Mouse (Mus musculus): ENCODE results near the gene Mnat1. TPM values are rescaled to one million over a fixed set of nuclear protein-coding genes. Genes with fewer than 3 reads are reported as not detected.
"Not testable (repeated sequence)": the region's sequence is repeated elsewhere in the genome, so short reads cannot be mapped to it uniquely, and the experiment has no call there.

Gene Mnat1
- polyA plus RNA-seq (2012), result 0.11 and 0.35 TPM in 2 replicates

DNA sequence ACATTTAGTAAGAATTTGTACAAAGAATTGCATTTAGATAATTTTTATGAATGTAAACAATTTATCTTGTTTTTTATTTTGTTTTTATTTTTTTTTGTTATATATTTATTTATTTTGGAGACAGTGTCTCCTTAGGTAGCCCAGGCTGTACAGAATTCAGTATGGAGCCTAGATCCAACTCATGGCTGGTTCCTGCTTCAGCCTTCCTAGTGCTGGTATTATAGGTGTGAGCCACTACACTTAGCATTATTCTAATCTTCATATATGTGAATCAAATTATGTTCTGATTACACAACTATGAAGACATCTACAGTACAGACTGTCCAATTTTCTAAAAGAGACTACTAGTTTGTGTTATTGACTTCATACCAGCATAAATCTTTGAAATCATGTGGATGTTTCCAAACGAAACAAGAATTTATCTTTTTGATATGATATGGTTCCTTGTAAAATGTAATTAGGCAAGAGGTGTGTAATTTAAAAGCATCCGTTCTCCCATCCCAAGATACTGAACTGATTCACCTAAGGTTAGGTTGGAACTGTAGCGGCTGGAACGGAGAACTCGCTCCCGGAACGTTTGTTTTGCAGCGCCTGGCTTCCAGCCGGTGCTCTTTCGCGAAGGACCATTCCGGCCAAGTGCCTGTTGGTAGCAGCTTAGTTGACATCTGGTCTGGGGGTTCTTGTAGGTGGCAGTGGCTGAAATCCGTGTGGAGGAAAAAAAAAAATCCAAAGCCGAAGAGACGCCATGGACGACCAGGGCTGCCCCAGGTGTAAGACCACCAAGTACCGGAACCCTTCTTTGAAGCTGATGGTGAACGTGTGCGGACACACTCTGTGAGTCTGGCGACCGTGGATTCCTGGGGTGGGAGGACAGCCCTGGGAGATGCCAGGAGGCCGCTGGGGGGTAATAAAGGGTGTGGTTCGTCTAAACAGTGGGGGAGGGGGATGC is at the start of gene Mnat1:
TSS of gene Mnat1 (plus strand) at position 625 of the 949 bp plus-strand sequence.
- H3K27me3 ChIP-seq (ENCODE audit: control insufficient read depth), result peaks cover 2% of the 10 kb centered on the region; the same call in 1 of the 2 replicates
- no peaks in the 10 kb centered on the region; the same call in 1 of the 2 replicates for H3K36me3 ChIP-seq (ENCODE audit: control insufficient read depth)
- no peaks in the 10 kb centered on the region for H3K9me3 ChIP-seq (ENCODE audit: control insufficient read depth, low read length)
- H3K4me3 ChIP-seq (replicated peaks), result peak within 1 kb of the TSS; percentile 82
- no peak for TF ChIP-seq TAL1 (IDR thresholded peaks at IDR 0.05; ENCODE audit: low read length)
- no peak for TF ChIP-seq GATA1 (IDR thresholded peaks at IDR 0.05; ENCODE audit: low read length)
- H3K4me1 ChIP-seq (ENCODE audit: control insufficient read depth), result peaks cover 17% of the 10 kb centered on the region

DNA sequence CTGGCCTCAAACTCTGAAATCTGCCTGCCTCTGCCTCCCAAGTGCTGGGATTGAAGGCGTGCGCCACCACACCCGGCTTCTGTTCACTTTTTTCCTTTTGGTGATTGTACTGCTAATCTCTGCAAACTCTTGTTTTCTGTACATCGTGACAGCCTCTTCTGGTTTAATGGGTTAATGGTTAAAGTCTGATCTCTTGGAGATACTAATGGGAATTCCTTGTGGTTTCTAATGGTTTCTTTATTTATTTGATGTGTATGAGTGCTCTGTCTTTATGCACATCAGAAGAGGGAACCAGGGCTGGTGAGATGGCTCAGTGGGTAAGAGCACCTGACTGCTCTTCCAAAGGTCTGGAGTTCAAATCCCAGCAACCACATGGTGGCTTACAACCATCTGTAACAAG is 41.7 kb upstream of the Mnat1 start:
- not testable (repeated sequence) for H3K27me3 ChIP-seq (ENCODE audit: control insufficient read depth); H3K36me3 ChIP-seq (ENCODE audit: control insufficient read depth); H3K9me3 ChIP-seq (ENCODE audit: control insufficient read depth, low read length); H3K4me3 ChIP-seq (replicated peaks); H3K4me1 ChIP-seq (ENCODE audit: control insufficient read depth)

DNA sequence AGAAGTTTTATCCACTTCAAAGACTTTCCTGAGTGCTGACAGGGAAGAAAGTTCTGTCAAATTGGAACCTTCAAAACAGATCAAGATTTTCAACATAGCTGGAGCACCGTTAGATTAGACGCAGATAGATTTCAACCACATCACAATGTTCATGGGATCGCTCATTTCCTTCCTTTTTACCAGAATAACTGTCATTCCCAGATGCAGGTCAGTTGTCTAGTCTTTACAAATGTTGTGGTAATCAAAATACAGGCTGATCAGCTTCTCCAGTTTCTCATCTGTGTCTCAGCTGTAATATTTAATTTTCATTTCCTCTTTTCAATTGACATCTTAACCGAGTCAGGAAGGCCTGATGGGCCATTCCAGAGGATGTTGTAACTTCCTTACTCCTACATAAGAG is 39.7 kb upstream of the Mnat1 start:
- TF ChIP-seq GATA1 (IDR thresholded peaks at IDR 0.05; ENCODE audit: low read length) (no peak), TAL1 (IDR thresholded peaks at IDR 0.05; ENCODE audit: low read length) (no peak)
- Histone ChIP-seq H3K4me3 (replicated peaks) (no peak overlapping the region), H3K9me3 (ENCODE audit: control insufficient read depth, low read length) (no peaks in the 10 kb centered on the region), H3K27me3 (ENCODE audit: control insufficient read depth) (peaks cover 5% of the 10 kb centered on the region), H3K36me3 (ENCODE audit: control insufficient read depth) (no peaks in the 10 kb centered on the region), H3K4me1 (ENCODE audit: control insufficient read depth) (peaks cover 11% of the 10 kb centered on the region)

DNA sequence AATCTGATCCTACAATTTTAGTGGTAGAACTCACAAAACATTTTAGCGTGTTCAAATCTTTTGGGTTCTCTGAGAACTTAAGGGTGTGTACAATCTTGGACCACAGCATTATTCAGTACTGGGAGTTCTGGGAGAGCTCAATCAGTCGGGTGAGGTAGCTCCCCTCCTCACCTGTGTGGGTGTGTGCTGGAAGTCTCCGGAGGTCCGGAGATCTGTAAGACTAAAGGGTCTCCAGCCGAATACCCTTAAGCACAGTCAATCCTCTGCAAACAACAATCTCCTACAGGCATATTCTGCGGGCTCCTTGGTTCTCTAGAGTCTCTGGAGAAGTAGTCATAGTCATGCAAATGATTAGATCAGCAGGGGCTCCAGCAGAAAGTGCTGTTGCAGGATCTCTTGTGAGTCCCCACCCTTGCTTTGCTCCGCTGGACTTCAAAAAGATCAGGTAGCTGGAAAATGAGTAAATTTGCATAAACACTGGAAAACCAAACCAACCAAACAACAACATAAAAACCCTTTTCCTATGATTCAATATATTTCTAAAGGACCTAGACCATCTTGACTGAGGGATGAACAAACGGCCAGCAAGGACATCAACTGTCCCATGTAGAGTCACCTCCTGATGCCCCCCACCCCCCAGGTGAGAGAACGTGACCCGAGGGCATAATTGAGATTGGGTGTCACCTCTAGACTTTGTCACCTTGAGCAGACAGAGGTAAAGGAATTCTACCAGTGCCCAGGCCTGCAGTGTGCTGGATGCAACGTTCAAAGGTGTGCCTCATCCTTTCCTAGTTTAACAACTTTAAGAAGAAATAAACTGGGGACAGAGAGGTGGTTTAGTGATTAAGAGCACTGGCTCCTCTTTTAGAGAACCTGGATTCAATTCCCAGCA is 37.5 kb upstream of the Mnat1 start:
- Histone ChIP-seq H3K4me3 (replicated peaks) (no peak overlapping the region), H3K27me3 (ENCODE audit: control insufficient read depth) (peaks cover 5% of the 10 kb centered on the region), H3K4me1 (ENCODE audit: control insufficient read depth) (peaks cover 20% of the 10 kb centered on the region), H3K9me3 (ENCODE audit: control insufficient read depth, low read length) (no peaks in the 10 kb centered on the region), H3K36me3 (ENCODE audit: control insufficient read depth) (no peaks in the 10 kb centered on the region)
- TF ChIP-seq GATA1 (IDR thresholded peaks at IDR 0.05; ENCODE audit: low read length) (no peak), TAL1 (IDR thresholded peaks at IDR 0.05; ENCODE audit: low read length) (no peak)

DNA sequence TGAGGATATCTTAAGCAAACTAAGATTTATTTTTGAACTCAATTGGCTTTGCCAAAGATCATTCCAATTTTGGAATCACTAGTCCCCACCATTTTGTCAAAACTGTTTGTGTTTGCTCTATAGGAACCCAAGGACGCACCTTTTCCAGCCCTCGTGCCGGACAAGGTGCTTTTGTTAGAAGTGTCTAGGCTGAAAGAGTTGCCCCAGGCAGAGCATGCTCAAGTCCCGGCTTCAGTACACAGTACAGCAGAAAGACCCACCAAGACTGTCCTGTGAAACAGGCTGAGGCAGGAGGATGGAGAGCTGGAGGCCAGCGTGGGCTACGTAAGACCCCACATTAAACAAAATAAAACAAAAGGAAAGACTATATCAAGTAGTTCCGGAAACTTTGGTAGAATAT is 36.4 kb upstream of the Mnat1 start:
- no peak for TF ChIP-seq TAL1 (IDR thresholded peaks at IDR 0.05; ENCODE audit: low read length)
- no peak for TF ChIP-seq GATA1 (IDR thresholded peaks at IDR 0.05; ENCODE audit: low read length)
- H3K27me3 ChIP-seq (ENCODE audit: control insufficient read depth), result peaks cover 5% of the 10 kb centered on the region

DNA sequence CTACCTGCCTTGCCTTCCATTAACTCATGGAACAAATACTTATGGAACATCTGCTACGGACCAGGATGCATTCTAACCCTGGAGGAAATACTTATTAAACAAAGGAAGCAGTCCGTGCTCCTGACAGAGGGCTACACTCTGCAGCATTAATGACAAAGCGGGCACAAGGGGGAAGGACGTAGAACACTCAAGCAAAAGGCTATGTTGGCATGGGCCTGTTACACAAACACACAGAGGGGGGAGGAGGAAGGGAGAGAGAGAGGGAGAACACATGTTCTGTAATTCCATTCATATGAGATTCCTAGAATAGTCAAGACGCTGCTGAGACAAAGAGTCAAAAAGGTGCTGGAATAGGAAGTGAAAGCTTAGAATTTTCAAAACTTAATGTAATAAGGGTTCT is 35.0 kb upstream of the Mnat1 start:
- TF ChIP-seq GATA1 (IDR thresholded peaks at IDR 0.05; ENCODE audit: low read length), result no peak
- TF ChIP-seq TAL1 (IDR thresholded peaks at IDR 0.05; ENCODE audit: low read length), result no peak
- Histone ChIP-seq H3K36me3 (ENCODE audit: control insufficient read depth) (no peaks in the 10 kb centered on the region), H3K27me3 (ENCODE audit: control insufficient read depth) (peaks cover 5% of the 10 kb centered on the region), H3K4me1 (ENCODE audit: control insufficient read depth) (peaks cover 20% of the 10 kb centered on the region), H3K9me3 (ENCODE audit: control insufficient read depth, low read length) (no peaks in the 10 kb centered on the region), H3K4me3 (replicated peaks) (peak overlapping the region; percentile 9)

More for the DNA sequence above, 36.4 kb upstream of the Mnat1 start:
- Histone ChIP-seq H3K36me3 (ENCODE audit: control insufficient read depth) (no peaks in the 10 kb centered on the region), H3K4me3 (replicated peaks) (no peak overlapping the region), H3K4me1 (ENCODE audit: control insufficient read depth) (peaks cover 20% of the 10 kb centered on the region), H3K9me3 (ENCODE audit: control insufficient read depth, low read length) (no peaks in the 10 kb centered on the region)

DNA sequence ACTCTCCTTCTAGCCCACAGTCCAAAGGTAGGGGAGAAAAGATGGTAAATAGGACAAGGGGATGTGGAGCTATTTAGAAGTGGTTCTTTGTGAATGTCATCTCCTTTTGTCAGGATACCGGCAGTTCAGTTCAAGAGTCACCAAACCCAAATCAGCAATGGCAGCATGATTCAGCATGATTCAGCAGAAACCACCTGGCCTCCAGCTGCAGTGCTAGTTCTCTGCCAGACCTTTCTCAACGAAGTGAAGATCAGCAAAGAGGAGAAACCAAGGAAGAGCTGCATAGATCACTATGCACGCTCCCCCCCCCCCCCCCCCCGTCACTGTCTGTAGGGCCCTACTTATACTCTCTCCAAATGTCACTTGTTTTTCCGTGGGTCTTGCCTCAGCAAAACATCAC is 34.6 kb upstream of the Mnat1 start:
- H3K4me3 ChIP-seq (replicated peaks), result no peak overlapping the region
- no peaks in the 10 kb centered on the region for H3K9me3 ChIP-seq (ENCODE audit: control insufficient read depth, low read length)
- H3K4me1 ChIP-seq (ENCODE audit: control insufficient read depth), result peaks cover 20% of the 10 kb centered on the region
- no peaks in the 10 kb centered on the region for H3K36me3 ChIP-seq (ENCODE audit: control insufficient read depth)
- TF ChIP-seq GATA1 (IDR thresholded peaks at IDR 0.05; ENCODE audit: low read length) (peak; percentile 17; the same call in 1 of the 2 replicates), TAL1 (IDR thresholded peaks at IDR 0.05; ENCODE audit: low read length) (no peak)
- peaks cover 5% of the 10 kb centered on the region for H3K27me3 ChIP-seq (ENCODE audit: control insufficient read depth)

DNA sequence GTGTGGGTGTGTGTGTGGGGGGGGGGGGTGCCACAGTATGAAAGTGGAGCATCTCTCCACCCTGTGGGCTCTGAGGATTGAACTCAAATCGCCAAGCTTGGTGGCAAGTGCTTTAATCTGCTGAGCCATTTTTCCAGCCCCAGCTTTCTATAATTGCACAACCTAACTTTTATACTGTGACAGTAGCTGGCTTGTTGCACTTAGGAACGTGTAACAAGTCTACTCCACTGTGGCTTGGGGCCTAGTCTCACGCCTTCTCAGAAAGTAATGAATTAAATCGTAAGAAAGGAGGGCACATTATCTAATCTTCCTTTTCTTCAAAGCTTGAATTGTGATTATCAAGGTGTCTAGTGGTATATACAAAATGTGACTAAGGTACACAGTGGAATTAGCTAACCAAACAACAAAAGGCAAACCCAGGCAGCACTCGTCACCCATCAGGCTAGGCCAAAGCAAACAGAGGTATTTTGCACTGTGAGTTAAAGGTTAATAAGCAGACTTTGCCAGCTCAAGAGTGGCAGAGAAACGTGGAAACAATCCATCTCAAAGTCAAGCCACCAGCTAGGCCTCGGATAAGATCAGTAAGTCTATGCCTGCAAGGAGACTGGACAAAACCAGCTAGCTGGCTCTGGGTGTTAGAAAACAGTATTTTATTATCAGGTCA is 32.7 kb upstream of the Mnat1 start:
- Histone ChIP-seq H3K9me3 (ENCODE audit: control insufficient read depth, low read length) (no peaks in the 10 kb centered on the region), H3K36me3 (ENCODE audit: control insufficient read depth) (no peaks in the 10 kb centered on the region)
- TF ChIP-seq TAL1 (IDR thresholded peaks at IDR 0.05; ENCODE audit: low read length), result no peak
- no peak for TF ChIP-seq GATA1 (IDR thresholded peaks at IDR 0.05; ENCODE audit: low read length)

More for the DNA sequence above, 32.7 kb upstream of the Mnat1 start:
- peaks cover 4% of the 10 kb centered on the region for H3K27me3 ChIP-seq (ENCODE audit: control insufficient read depth)
- H3K4me3 ChIP-seq (replicated peaks), result no peak overlapping the region
- peaks cover 20% of the 10 kb centered on the region for H3K4me1 ChIP-seq (ENCODE audit: control insufficient read depth)

Measured in erythroblast, embryonic 14.5 days (primary cell).